Mouse (Mus musculus) megakaryocyte-erythroid progenitor cell, adult 5-6 weeks (primary cell): Measurements from ENCODE around the gene Sugp2. TPM values are rescaled to one million over a fixed set of nuclear protein-coding genes. Genes with fewer than 3 reads are reported as not detected.

Experiments used
- ATAC-seq: replicated peaks from 2 replicates; pipeline ENCODE4 v1.8.0; 2016; ENCODE audit warnings: mild to moderate bottlenecking, inconsistent platforms; ENCODE audit not compliant: severe bottlenecking, poor library complexity, low FRiP score, low TSS enrichment
- total RNA-seq, 2 experiments: library from RNA; stranded (forward) in 1 of 2; stranded (reverse) in 1 of 2; fragments of 200-1000, 215-1000 nt in 1 of 2; fragments of >200 nt in 1 of 2; fragmentation: Nextera tagmentation in 1 of 2; gene quantifications; 2 replicates each; pipeline ENCODE4 v1.2.3; 2014 to 2017

Sugp2 gene
- total RNA-seq, 2 experiments from 2014 or later, result 32.2 to 95.2 TPM

GRCm38 (mm10) chr8:70274350-70274749 is 40.3 kb downstream of the Sugp2 start:
- ATAC-seq, result no peak

GRCm38 (mm10) chr8:70276476-70276875 is 42.5 kb downstream of the Sugp2 start:
- ATAC-seq, result peak; percentile 23; the same call in 1 of the 2 replicates

- ATAC-seq, result no peak
These were observed 44.1 kb downstream of the Sugp2 start for GRCm38 (mm10) chr8:70278175-70278574.

DNA sequence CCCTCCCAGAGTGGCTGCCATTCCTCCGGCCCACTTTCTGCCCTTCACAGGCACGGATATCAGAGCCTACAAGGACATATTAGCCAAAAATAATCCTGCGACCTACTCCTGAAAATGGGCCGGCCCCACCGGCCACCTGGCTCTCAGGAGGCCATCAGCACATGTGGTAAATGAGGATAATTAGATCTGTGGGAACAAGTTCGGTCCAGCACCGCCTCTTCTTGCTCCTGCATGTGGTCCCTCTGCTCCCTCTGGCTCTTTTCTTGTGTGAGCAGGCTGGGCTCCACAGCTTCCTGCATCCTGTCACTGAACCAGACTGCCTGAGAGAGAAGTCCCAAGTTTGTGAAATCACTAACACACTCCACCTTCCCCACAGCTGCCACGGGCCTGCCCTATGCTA is 45.2 kb downstream of the Sugp2 start:
- ATAC-seq, result no peak

GRCm38 (mm10) chr8:70281001-70281400 is 47.0 kb downstream of the Sugp2 start:
- no peak for ATAC-seq

DNA sequence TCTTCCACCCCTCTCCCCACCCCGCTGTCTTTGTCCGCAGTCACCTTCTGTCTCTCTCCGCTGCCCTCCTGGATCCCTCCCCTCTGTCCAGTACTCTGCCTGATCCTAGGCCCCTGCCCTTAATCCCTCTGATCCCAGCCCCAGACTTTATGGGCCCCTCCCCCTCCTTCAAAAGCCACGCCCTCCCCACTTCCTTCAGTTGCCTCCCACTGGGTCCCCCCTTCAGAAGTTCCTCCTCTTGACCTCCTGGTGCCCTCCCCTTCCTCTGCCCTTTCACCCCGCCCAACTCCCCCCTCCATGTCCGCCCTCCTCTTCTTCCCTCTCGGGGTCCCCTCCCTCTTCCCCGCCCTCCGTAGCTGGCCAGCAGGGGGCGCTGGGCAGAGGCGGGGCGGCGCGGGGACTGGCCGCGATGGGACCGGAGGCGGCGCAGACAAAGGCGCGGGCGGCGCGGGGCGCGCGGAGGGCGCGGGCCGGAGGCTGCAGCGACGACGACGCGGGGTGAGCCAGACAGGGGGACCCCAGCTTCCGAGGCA is 48.6 kb downstream of the Sugp2 start, which contains the start of gene Homer3:
Gene Homer3, plus strand, starts transcription at position 225 of the 533 bp plus-strand sequence.
- ATAC-seq, result peak; percentile 57

GRCm38 (mm10) chr8:70283136-70284077 is 49.4 kb downstream of the Sugp2 start:
- no peak for ATAC-seq

DNA sequence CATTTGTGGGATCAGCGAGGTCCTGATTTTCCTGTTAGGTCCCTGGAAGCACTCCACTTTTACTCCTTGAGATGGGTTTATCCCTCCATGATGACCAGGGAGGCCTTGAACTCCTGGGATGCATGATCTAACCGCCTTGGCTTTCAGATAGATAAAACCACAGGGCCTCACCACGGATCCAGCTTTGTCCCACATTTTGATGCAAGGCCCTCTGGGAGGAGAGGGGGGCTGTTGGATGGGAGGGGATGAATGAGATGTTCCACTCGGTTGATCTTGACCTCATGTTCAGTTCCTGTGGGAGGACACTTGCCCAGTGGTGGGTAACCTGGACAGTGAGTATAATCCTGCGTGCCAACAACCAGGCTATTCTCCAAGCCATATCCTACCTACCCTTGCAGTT is 50.4 kb downstream of the Sugp2 start:
- ATAC-seq, result no peak

DNA sequence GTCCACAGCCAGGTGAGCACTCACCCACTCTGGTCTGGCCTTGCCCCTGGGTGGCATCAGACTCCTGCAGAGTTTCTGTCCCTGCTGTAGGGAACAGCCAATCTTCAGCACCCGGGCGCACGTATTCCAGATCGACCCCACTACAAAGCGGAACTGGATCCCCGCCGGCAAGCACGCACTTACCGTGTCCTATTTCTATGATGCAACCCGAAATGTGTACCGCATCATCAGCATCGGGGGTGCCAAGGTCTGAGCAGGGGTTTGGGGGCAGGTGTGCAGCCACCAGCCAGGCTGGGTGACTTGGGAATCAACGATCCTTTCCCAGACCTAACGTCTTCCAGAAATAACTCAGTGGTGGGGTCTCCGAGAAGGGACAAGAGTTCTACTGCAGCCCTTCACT is 51.3 kb downstream of the Sugp2 start:
- ATAC-seq, result no peak

DNA sequence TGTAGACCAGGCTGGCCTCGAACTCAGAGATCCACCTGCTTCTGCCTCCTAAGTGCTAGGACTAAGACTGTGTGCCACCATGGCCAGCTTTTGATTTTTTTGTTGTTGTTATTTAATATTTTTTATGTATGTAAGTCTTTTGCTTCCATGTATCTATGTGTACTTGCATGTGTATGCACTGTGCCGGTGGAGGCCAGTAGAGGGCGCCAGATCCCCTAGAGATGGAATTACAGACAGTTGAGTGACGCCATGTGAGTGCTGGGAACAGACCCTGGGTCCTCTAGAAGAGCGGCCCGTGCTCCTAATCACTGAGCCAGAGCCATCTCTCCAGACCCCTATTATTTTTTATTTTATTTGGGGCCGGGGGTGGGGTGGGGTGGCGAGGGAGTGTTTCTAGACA is 52.7 kb downstream of the Sugp2 start:
- no peak for ATAC-seq

- no peak for ATAC-seq
These were observed 60.0 kb downstream of the Sugp2 start for GRCm38 (mm10) chr8:70293988-70294405.

GRCm38 (mm10) chr8:70300881-70301280 is 66.9 kb downstream of the Sugp2 start:
- no peak for ATAC-seq

DNA sequence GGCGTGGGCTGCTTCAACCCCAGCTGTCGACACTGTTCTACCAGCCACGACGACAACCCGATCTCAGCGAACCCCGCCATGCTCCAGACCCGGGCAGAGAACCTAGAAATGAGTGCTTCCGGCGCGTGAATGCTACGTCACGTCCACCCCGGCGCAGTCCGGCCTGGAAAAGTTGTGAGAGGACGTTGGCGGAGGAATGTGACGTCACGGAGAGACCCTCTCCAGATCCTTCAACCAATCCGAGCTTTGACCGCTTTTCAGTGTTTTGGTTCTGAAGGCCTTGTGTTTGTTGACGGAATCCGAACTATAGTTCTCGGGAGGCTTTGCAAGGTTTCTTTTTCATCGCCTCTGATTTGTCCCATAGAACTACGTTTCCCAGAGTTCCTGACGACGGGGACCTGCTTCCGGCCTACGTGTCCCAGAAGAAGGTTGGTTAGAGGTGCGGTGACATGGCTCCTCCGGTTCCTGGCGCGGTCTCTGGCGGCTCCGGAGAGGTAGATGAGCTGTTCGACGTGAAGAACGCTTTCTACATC is 68.4 kb downstream of the Sugp2 start, which contains the start of the genes Ddx49 and Cope:
Gene Ddx49, minus strand, starts transcription at position 132 of the 533 bp plus-strand sequence.
Gene Cope, plus strand, starts transcription at position 161 of the 533 bp plus-strand sequence.
- ATAC-seq, result peak; percentile 87

DNA sequence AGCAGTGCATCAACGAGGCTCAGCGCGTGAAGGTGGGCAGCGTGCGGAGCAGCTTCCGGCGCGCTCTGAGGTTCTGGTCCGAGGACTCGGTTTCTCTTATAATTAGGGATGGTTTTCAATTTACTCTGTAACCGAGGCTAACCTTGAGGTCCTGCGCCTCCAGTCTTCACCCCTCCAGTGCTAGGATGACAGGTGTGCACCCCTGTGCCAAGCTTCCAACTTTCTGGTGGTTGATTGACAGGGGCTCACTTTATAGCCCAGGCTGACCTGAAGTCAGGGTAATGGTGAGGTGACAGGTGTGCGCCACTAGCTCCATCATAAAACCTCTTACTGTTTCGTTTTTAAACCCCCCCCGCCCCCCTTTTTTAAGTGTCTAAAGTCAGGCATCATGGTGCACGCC is 68.9 kb downstream of the Sugp2 start:
- ATAC-seq, result no peak

DNA sequence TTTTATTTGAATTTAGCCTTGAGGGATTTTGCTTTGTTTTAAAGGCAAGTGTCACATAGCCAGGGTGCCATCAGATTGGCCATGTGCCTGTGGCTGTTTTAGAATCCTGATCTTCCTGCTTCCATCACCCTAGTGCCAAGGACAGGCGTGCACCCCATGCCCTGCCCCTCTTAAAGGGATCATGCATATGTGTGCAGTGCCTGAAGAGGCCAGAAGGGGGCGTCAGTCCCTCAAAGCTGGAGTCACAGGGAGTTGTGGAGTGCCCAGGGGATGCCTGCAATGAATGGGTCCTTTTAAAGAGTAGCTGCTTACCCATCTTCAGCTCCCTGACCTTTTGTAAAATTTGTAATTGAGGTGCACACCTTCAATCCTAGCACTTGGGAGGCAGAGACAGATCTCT is 75.3 kb downstream of the Sugp2 start:
- ATAC-seq, result peak; percentile 66

DNA sequence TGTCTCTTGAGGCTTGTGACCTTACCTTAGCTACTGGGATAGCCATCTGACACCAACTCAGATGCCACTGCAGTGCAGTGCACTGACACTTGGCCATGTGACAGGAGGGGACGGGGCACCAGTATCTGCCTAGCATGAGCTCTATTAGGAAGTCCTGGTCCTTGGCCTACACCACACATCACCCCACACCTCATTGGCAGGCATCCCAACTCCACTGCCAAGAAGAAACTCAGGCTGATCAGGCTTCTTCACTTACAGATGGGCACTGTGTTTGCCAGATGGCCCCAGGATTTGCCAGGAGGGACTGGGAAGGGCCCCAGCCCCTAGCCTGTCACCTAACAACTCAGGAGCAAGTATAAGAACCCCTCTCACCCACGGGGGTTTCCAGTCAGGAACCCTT is 79.4 kb downstream of the Sugp2 start:
- ATAC-seq, result no peak

- no peak for ATAC-seq
These were observed 81.8 kb downstream of the Sugp2 start, which contains the start of gene Cers1 for GRCm38 (mm10) chr8:70315624-70316510. Gene Cers1, plus strand, starts transcription at chr8:70315775.

DNA sequence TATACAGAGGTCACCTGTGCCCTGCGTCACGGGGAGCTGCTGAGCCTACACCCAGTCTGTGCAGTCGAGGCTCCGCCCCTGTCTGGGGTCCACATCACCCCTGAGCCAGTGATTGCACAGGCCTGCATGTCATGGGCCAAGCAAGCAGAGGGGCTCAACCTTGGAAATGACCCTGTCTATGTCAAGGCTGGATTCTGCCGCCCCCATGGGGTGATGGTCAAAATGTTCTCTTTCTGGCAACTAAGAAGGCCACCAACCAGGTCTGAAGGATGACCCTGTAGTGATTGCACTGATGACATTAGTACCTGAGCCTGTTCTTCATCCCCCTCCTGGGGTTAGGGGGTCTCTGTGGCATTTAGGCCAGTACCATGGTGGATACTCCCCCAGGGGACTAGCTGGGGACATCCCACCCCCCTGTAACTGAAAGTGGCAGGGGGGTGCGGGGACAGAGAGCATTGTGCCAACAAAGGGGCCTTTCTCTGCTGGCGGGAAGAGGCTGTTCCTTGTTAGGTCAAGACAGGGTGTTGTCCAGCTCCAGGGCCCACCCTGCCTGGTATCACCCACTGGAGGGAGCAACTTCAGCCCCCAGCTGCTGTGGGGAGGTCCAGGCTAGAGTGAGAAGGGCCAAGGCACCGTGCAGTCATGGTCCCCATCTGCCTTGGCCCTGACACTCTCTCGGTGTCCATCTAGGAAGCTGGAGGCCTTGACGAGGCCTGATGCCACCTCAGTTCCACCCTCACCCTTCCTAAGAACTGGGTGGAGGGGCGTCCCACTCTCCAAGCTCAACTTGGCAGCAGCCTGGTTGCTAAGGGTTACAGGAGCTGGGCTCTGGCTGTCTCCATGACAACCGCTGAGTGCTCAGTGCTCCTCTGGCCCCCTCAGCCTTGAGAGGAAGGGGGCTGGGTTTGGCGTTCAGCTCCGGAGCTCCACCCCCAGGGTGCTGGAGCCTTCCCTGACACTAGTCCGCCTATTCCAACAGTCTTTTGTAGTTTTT is 82.8 kb downstream of the Sugp2 start:
- no peak; the same call in 1 of the 2 replicates for ATAC-seq
